Mouse (Mus musculus) lung, postnatal 4 days (tissue): ENCODE data around the gene Polrmt.
"Not testable (repeated sequence)": the region's sequence is repeated elsewhere in the genome, so short reads cannot be mapped to it uniquely, and the experiment has no call there.

Experiments
- DNase-seq, 2 experiments: peaks; one replicate each; pipeline ENCODE4 v3.0.0; 2021

Polrmt gene

DNA sequence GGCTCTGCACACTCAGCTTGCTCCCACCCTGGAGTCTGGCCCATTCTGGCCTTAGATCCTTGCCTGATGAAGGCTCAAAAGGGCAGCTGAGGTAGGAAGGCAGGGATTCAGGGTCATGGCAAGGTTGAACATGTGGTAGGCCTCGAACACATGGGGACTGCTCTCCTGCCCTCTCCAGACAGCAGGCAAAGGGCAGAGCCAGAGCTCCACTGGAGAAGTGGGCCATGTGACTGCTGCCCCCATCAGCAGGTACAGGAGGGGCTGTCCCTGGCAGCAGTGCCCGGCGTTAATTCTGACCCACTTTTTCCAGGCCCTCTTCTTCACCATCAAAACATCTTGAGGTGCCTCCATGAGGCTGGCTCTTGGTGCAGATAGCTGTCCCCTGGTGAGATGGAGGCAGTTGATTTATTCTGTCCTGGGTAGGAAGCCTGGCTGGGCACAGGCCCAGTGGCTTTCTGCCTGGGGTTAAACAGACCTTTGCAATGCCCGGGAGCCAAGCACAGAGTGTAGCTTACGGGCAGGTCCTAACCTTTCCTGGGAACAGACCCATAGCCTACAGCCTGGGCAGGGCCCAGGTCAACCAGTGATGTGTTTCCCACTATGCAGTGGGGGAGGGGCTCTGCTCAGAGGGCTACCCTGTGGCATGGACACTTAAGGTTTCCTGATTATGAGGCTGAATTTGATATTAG is 39.8 kb downstream of the Polrmt start:
- no peak for DNase-seq

DNA sequence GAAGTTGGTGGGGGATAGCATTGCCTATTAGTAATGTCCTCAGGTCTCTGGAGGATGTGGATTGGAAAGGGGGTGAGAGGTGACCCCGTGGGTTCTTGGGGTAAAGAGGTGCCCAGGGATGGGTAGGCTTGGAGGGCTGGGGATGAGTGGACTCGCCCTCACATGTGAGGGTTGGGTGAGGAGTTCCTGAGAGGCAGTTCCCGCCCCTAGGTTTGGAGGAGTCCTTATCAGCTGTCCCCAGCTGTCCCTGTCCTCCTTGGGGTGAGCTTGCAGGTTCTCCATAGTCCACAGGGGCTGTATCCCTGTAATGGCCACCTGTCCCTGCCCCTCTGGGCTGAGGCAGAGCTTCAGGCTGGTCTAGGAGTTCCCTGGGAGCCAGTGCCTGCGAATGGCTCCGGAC is 40.4 kb downstream of the Polrmt start:
- no peak for DNase-seq

DNA sequence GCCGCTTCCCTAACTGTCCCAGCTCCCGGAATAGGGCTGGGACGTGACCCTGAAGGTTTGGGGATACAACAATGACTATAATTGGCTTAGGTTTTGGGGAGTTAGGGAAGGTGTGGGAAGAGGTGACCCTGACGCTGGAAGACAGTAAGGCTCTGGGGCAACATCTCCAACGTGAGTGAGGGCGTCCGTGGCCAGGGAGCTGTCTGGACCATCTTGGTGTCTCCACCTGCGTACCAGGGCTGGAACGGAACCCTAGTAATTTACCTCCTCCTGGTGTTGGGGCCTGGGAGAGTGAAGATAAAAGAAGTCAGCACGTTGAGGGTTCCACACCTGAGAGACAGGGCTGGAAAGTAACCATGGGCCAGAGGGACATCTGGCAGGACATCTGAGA is 41.4 kb downstream of the Polrmt start:
- DNase-seq: no peak

DNA sequence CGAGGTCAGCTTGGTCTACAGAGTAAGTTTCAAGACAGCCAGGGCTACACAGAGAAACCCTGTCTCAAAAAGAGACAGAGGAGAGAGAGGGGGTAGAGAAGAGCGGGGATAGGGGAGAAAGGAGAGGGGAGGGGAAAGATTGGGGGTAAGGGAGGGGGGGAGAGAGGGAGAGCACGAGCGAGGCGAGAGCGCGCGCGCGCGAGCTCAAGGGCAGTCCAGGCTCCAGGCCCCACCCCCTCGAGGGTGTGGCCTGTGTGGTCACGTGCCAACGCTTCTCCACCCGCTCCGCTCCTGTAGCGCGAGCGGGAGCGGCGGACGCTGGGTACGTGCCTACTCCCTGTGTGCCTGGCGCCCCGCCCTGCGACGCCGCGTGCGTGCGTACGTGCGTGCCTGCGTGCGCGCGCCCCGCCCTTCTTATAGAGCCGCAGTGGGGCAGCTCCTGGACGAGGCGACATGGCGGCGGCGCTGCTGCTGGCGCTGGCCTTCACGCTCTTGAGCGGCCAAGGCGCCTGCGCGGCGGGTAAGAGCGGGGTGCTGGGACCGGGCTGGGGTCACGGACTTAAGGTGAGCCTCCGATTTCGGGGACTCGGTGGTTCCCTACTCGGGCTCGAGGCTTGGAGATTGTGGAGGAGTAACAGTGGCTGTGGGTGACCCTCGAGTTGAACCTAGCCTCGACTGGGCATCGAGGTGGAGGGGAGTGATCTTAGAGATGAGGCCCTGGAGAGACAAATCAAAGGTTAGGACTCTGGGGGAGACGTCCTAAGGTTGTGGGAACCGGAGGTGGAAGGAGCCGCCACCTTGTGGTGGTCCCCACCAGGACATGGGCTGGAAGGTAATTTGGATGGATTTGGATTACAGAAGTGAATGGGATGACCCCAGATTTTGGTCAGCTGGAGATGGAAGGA is 42.1 kb downstream of the Polrmt start, which contains the start of gene Bsg:
Gene Bsg (plus strand): TSS at position 427 of the 905 bp plus-strand sequence.
- peak; percentile 99 to 100 for DNase-seq

DNA sequence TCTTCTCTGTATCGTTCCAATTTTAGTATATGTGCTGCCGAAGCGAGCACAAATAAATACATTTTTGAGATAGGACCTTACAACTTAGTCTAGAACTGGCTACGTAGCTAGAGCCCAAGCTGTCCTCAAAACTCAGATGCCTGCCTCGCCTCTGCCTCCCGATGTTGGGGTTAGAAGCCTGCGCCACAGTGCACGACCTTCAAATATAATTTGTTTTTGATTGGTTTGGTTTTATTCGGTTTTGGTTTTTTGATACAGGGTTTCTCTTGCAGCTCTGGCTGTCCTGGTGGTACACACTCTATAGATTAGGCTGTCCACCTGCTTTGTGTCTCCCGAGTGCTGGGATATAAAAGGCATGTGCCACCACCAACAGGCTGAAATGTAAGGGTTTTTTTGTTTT is 42.8 kb downstream of the Polrmt start:
- DNase-seq: no peak

DNA sequence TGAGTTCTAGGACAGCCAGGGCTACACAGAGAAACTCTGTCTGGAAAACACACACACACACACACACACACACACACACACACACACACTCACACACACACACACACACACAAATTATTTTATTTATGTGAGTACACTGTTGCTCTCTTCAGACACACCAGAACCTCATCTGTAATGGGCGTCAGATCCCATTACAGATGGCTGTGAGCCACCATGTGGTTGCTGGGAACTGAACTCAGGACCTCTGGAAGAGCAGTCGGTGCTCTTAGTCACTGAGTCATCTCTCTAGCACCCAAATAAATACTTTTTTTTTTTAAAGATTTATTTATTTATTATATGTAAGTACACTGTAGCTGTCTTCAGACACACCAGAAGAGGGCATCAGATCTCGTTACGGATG is 43.4 kb downstream of the Polrmt start:
- DNase-seq: not testable (repeated sequence)

DNA sequence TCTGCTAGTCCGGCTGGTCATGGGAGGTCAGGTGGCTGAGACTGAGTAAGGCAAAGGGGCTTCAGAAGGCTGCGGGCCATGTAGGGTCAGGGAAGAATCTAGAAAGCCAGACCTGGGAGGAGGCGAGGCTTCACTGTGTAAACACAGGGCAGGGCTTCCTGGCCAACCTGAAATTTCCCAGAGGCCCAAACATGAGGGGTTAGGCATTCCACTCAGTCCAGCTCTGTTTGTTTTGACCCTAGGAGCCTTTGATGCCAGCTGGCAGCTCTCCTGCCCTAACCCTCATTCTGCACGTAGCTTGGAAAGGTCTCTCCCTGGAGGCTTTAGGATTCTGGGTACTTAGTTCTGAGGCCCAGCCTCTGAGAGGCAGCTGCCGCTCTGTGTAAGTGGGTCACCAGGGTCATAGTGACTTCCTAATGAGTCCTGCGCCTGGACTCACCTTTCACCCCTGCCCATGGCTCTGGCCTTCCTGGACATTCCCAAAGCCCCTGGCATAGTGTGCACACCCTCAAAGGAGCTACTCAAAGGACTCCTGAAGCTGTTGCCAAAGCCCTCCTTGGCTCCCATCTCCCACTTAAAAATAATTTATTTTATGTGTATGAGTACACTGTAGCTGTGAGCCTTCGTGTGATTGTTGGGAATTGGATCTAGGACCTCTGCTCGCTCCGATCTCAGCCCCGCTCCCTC is 44.8 kb downstream of the Polrmt start:
- DNase-seq: peak; percentile 76 to 90

DNA sequence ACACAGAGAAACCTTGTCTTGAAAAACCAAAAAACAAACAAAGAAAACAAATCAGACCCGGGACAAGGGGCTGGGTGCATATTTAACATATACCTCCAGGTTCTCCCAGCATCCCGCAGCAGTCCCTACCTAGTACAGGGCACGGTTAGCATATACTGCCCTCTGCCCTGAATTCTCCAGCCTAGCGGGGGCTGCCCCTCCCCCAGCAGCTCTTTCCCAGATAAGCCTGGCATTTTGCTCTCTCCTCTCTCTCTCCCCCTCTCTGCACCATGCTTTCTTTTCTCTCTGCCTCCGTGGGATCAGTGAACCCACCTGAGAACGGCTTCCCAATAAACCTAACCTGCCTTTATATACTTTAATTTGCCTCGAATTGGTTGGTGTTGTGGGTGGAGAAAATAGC is 45.7 kb downstream of the Polrmt start:
- DNase-seq: no peak

DNA sequence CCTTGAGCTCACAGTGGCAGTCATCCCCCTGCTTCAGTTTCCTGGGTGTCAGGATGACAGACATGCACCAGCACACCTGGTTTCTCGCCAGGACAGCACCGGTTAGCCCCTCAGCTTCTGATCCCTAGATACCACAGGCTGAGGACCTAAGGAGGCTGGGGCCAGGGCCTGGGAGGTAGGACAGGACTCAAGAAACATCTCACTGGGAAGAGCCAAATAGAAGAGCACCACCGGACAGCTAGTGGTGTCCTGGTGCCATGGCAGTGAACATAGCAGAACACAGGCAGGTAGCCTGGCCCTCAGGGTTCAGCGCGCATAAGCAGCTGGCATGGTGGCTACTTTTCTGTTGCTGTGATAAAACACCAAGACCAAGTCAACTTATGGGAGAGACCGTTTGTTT is 47.9 kb downstream of the Polrmt start:
- DNase-seq: no peak

DNA sequence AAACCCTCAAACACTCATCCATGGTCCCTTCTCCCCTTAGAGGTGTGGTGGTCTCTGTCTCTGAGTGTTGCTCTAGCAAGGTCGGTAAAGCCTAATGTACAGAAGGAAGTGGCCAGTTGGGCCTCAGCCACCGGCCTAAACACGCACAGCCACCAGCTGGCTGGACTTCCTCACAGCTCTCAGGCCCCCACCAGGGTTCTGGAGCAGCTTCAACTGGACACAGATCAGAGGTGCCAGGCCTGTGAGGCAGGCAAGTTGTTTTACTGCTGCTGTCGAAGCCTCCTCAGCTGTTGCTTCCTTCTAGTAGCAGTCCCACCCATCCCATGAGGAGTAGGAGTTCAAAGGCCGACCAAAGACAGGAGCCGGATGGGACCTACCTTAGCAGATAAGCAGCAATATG is 48.5 kb downstream of the Polrmt start:
- DNase-seq: peak; percentile 61 to 86

DNA sequence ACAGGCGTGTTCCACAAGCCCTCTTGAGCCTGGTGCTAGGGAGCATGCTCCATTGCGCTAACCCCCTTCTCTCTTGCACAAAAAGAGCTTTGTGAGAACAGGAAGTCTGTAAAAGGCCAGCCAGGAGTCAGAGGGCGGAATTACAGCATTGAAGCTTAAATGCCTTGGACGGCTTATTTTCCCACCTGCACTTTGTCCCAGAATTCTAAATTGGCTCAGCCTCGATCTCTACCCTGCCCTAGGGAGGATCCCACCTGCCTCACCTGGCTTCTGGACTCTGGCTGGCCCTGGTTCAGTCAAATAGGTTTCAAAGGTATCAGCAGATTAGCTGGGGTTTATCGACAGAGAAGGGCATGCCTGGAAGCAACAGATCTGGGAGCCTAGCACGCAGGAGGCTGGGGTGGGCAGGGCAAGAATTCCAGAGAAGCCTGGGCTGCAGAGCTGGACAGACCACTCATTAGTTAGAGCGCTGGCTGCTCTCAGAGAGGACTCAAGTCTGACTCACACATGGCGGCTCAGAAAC is 50.2 kb downstream of the Polrmt start:
- DNase-seq: peak; percentile 46 to 56

DNA sequence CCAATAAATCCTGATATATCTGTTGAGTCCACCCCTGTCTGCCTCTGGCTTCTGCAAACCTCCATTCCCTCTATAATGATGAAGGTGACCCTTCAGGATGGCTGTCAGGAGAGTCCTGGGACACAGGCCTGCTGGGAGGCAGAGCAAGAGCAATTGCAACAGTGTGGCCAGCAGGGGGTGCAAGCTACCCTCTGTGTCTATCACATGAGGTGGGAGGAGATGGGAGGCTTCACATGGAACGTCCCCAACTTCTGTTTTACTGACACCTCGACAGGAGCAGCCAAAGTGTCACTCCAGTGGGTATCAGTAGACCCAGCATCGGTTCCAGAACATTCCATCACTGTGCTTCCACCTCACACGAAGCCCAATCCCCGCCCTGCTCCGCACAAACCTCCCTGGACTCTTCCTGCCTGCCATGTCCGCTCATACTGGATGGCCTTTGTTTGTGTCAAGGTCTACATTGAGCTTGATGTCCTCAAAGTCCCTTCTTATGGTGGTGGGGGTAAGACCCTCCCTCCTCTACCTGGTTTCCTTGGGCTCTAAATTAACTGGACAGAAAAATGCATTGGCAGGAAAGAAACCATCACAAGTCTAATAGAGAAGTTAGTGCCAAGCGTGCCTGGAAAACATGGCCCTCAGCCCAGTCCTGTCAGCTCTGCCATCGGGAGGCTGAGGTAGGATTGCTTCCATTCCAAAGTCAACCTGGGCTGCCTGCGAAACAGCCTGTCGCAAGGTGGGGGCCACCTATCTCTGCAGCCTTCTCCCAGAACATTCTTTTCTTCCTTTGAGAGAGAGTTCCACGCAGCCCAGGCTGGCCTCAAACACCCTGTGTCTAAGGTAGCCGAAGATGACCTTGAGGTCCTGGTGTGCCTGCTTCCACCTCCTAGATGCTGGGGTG is 50.9 kb downstream of the Polrmt start:
- peak; percentile 82 to 85 for DNase-seq

DNA sequence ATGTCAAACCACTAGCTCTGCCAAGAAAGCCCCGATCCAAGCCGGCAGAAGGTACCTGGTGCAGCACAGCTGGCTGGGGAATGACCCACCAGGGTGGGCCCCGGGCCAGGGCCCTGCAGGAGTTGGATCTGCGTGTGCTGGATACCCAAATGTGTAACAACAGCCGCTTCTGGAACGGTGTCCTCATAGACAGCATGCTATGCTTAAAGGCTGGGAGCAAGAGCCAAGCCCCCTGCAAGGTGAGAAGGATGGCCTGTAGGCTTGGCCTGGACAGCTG is 52.1 kb downstream of the Polrmt start:
- DNase-seq: no peak

DNA sequence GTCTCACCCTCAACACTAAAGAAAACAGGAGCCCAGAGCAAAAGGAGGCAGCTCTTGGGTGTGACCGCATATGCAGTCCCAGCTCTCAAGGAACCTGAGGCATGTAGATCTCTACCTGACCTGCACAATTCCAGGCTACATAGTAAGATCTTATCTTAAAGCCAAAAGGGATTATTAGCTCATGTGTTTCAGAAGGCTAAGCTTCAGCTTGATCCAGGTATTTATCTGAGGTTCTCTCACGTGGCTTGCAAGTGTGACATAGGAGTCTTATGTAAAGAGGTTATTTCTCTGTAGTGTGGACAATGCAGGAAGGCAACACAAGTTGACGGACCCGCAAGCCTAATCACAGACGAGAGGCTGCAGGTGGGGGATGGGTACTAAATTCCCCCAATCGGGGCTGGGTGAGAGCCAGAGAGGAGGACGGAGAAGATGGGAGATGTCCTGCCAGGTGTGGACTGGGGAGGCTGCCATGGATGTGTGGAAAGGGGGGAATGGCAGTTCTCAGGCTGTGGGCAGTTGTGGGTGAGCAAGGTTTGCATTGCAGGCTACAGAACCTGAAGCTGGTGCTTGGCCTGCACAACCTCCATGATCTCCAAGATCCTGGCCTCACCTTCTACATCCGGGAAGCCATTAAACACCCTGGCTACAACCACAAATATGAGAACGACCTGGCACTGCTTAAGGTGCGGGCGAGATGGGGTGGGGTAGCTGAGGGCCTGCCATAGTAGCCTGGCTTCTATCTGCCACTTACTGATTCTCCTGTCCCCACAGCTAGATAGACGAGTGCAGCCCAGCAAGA is 52.6 kb downstream of the Polrmt start:
- no peak for DNase-seq

DNA sequence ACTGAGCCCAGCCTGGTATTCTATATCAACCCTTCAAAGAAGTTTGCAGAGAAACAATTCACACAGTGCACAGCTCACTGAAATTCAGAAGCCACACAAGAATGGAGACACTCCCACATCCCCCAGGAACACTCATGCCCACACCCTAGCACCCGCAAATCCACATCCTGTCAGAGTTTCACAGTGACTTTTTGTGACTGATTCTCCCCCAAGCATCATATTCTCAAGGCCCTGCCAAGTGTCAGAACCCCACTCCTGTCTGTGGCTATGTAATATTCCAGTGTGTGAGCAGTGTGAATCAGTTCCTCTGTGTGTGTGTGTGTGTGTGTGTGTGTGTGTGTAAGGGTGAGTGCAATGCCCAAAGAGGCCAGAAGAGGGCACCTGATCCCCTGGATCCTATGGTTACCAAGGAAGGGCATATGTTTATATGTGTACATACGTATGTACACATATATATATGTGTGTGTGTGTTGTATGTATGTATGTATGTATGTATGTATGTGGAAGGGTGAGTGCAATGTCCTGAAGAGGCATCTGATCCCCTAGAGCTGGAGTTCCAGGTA is 54.3 kb downstream of the Polrmt start:
- DNase-seq: no peak

DNA sequence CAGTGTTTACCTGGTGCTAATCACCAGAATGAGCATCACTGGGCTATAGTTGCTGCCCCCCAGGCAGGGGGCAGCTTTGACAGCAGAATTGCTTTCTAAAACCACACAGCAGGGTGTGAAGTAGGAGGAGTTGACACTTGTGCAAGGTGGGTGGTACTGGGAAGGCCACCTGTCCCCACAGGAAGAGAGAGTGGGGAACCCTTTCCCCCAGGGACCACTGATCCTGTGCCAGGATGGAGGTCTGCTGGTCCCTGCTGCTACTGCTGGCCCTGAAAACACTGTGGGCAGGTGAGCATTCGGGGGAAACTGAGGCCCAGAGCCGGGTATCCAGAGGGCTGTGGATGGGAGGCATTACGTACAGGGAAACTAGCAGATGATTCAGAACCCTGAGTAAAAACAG is 57.2 kb downstream of the Polrmt start:
- peak in 1 of 2 experiments; percentile 3 for DNase-seq

DNA sequence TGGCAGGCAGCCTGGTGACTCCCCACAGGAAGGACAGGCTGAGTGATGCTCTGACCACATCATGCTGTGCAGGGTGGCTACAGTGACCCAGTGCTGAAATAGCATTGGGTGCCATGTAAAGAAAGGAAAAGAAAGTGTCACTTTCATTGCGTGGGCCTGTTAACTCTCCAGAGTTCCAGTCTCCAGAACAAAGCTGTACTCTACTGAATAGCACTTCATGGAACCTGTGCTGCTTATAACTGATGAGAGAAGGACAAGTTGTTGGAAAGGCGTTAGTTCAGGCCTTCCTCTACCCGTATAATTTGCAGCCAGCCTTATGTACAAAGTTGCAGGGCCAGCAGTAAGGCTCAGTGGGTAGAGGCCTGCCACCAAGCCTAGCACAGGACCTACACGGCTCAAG is 57.7 kb downstream of the Polrmt start, which contains the start of gene Gzmm:
Gene Gzmm (plus strand): TSS at position 301 of the 400 bp plus-strand sequence.
- no peak for DNase-seq

DNA sequence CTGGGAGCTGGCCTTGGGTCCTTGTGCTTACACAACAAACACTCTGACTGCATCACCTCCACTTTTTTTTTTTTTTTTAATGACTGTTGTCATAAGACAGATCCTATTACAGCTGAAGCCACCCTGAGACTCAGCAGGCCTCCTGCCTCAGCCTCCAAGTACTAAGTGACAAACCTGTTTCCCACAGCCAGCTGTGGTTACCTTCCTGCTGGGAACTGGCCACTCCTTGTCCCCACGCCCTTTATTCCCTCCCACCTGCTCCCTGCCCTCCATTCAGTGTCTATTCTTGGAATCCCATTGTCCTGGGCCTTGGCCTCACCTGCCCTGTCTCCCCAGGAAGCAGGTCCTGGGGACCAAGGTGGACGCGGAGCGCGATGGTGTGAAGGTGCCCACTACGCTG is 58.9 kb downstream of the Polrmt start:
- no peak for DNase-seq

DNA sequence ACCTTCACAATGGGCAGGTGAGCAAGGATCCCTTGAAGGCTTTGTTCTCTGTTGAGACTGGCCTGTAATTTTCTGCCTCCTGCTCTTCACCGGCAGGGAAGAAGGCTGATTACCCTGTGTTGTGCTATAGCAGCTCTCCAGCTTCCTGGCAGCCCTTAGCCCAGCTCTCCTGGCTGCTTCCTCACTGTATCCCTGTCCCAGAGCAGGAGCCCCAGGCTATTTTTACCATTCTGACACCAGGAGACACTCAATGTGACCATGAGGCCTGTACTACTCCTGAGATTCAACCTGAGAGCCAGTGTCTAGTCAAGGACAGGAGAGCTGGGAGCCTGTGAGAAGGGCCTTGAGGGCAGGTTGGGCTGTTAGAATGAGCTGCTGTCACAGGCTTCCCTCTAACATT is 59.7 kb downstream of the Polrmt start:
- DNase-seq: no peak

DNA sequence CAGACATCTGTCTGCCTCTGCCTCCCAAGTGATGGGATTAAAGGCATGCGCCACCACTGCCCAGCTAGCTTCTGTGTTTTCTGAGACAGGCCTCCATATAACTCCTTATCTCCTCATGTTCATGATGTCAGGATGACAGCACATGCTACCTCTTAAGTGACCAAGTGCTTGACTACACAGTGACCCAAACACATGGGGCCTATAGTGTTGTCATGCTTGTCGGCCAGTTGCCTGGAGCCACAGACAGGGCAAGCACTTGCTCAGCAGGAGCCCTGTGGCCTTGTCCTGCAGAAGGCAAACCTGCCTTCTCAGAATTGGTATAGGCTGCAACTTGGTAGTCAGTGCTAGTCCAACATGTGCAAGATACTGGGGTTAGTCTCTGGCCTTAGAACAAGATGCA is 60.2 kb downstream of the Polrmt start:
- DNase-seq: no peak
